Mouse (Mus musculus) gastrocnemius, adult 8-10 months (tissue): ENCODE measurements around the gene Emc1. TPM values are rescaled to one million over a fixed set of nuclear protein-coding genes. Genes with fewer than 3 reads are reported as not detected.
"Not testable (repeated sequence)": the region's sequence is repeated elsewhere in the genome, so short reads cannot be mapped to it uniquely, and the experiment has no call there.

Source experiments
- DNase-seq, 2 experiments: peaks; one replicate each; pipeline ENCODE4 v3.0.0; 2022; ENCODE audit warnings: low spot score in 2 of 2
- total RNA-seq, 4 experiments: library from RNA; stranded (reverse); gene quantifications; 2 replicates each; pipeline ENCODE4 v1.2.4; 2022

Emc1 gene
- total RNA-seq, 4 experiments from 2014 or later: 34.6 to 37.8 (median 36.6) TPM

DNA sequence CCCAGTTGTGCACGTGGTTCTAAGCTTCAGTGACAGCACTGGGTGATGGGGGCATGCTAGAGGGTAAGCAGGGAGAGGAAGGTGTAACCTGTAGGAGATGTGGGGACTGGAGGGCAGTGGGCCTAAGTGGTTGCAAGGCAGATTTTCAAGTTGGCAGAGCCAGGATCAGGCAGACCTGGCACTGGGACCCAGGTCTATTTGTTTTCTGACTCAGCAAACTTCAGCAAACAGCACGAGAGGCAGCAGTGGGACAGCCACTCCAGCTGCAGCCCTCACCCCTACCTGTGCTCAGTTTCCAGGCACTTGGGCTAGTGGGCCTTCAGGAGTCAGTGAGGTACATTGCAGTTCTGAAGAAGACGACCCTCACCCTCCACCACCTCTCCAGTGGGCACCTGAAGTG, 4.8 kb downstream of the Emc1 start:
- no peak for DNase-seq

DNA sequence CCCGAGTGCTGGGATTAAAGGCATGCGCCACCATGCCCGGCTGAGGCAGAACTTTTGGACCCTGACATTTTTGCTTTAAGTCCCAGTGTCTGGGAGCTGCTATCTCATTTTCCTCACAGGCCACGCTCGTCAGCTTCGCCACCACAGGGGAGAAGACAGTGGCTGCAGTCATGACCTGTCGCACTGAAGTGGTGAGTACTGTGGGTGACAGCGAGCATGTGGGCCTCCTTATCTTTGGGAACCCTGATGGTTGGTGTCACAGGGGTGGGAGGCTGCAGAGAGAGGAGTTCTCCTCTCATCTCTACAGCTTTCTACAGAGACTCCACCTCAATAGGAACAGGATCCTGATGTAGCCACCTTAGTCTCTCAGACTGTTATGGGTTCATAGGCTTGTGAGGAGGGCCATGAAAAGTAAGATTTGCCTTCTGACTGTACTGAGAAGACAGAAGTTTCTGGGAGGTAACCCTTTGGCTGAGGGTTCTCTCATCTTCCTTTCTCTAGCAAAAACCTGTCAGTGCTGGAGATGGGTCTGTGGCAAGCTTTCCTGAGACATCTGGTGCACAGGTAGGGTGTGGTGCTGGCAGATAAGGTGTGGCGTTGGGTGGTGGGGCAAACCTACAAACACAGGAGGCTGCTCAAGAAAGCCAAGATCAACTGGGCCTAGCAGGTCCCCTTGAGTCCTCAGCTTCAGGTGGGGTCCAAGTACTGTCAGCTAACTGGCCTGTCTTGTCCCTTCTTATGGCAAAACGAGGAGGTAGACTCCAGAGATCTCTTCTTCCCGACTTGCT, 8.6 kb downstream of the Emc1 start:
- DNase-seq: no peak

- no peak for DNase-seq
These were observed 14.9 kb downstream of the Emc1 start for GRCm38 (mm10) chr4:139367336-139367735.

DNA sequence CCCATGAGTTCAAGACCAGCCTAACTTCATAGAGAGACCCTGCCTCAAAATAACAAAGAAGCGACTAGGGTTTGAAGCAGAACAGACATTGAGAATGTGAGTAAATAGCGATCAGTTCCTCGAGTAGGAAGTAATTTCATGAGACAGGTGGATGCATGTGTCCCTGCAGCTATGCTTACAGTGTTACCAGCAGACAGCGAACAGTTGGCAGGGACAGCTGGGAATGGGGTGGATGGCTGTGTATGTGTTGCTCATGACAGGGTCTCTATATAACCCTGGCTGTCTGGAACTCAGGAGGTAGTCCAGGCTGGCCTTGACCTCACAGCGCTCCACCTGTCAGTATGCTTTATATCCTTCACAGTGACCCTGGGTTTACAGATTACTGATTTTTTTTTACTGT, 15.7 kb downstream of the Emc1 start:
- no peak for DNase-seq

- DNase-seq: no peak
These were observed 20.7 kb downstream of the Emc1 start for GRCm38 (mm10) chr4:139373130-139373529.

DNA sequence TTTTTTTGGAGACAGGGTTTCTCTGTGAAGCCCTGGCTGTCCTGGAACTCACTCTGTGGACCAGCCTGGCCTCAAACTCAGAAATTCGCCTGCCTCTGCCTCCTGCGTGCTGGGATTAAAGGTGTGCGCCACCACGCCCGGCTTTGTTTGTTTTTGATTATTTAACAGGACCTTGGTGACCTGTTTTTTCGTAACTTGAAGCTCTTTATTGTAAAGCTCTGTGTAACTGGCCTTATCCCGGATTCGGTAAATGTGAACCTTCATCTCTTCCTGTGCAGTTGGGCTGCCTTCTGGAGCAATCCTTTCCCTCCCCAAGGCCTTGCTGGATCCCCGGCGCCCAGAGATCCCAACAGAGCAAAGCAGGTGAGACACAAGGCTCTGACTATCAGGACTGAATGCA, 21.1 kb downstream of the Emc1 start:
- no peak for DNase-seq

DNA sequence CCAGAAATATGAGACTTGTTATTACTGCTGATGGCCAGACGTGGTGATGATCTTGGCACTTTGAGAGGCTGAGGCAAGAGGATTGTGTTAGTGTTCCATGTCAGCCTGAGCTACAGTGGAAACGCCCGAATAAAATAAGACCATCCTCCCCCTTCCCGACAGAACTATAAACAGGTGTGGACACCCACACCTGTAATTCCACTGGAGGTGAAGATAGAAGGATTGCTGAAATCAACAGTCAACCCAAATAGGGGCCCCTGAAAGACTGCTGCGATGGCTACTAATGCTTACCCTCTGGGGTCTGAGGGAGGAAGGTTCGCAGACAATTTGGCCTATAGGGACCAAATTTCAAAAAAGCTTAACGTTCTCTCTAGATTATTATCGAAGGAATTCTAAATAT, 27.3 kb downstream of the Emc1 start:
- no peak for DNase-seq

DNA sequence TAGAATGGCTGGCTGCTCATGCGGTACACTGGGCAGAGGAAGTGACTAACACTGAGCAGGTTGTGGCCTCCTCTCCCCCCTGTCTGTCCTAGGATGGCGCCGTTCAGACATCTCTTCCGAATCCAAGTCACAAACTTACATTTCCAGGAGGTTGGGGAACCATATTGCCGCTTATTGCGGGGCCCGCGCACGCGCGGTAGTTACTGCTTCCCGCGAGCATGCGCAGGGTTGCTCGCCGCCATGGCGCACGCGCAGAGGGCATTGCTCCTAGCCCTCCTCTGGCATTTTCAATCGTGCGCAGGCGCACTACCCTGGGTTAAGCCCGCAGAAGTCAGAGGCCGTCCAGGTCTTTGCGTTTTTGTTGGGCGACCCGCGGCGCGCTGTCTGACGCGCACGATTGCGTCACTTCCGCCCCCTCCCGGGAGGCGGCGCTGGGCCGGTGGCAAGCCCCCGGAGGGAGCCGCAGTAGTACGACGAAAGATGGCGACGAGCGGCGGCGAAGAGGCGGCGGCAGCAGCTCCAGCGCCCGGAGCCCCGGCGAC, 27.9 kb downstream of the Emc1 start:
- peak; percentile 98 to 99 for DNase-seq

- peak in 1 of 2 experiments; percentile 22 for DNase-seq
These were observed 28.5 kb downstream of the Emc1 start for GRCm38 (mm10) chr4:139380775-139381451.

DNA sequence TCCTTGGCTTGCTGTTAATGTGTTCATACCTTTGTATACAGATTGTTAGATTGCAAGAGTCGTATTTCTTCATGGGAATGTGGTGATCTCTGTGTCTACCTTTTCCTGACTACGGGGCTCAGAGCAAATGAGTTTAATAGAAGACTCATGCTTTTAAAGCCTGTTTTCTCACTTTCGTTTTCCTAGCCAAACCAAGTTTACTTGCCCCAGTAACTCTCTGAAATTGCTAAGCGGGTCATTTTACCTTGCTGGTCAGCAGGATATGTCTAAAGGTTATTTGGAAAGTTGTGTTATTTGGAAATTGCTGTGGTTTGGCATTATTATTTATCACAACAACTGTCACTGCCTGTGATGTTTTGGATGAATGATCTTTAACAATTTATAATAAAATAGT, 29.1 kb downstream of the Emc1 start:
- no peak for DNase-seq

GRCm38 (mm10) chr4:139382231-139382630, 29.8 kb downstream of the Emc1 start:
- DNase-seq: no peak

DNA sequence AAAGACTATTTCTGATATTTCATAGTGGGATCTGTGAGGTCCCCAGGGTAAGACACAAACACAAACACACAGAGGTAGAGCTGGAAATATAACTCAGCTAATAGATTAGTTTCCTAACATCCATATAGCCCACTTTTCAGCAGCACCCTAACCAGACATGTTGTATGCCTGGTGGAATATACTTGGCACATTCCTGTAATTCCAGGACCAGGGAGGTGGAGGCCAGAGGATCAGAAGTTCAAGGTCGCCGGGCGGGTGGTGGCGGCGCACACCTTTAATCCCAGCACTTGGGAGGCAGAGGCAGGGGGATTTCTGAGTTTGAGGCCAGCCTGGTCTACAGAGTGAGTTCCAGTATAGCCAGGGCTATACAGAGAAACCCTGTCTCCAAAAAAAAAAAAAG, 33.5 kb downstream of the Emc1 start:
- DNase-seq: not testable (repeated sequence)

DNA sequence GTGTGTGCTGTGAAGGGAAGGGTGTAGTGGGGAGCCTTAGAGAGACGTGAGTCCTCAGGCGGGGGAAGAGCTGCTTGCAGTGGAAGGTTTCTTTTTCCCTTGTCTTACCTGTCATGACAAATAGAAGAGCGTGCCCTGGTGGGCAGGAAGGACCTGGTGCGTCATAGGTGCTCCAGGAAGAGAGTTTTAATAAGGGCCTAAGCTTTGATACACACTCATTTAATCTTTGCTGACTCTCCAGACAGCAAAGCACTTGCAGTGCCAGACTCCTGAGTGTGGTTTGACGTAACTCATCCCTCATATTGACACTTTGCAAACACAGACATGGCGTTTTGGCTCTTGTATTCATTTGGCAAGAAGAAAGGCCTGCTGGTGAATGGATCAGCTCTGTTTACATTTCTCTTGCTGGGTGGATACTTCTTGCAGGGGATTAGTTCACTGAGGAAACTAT, 34.5 kb downstream of the Emc1 start:
- no peak for DNase-seq

- DNase-seq: no peak
These were observed 37.2 kb downstream of the Emc1 start for GRCm38 (mm10) chr4:139389557-139389956.

GRCm38 (mm10) chr4:139395431-139395830, 43.0 kb downstream of the Emc1 start:
- DNase-seq: no peak

GRCm38 (mm10) chr4:139400487-139400886, 48.1 kb downstream of the Emc1 start:
- no peak for DNase-seq

DNA sequence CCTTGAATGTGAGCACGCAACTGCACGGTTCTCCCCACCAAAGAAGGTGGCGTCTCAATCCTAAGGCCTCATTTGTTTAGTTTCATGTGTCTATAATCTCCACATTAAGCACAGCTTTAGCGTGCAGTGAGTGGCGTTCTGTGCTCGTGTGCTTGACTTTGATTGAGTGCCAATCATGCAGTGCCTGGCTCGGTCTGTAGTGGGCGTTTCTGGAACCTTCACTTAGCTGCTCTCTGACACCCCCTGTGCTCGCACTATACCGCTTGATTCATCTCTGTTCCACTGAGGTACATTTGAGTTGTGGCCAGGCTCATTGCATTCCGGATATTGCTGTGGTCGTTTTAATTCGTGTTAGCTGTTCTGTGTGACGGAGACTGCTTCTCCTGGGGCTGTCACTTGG, 50.8 kb downstream of the Emc1 start:
- no peak for DNase-seq

DNA sequence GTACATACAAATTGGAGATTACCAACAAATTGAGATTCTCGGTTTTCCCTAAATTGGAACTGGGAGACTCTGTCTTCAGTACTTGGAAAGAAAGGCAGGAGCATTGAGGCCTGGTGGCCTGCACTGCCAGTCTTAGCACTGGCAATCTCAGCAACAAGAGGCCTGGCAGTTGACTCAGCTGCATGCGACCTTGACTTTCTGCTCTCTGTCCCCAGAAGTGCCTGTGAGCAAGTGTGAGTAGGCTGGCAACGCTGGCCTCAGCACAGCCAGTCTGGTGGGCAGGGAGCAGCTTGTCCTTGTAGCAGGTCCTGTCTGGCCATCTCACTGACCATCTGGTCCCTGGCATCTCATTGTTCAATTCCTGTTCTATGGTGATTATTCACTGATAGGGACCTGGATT, 59.0 kb downstream of the Emc1 start:
- DNase-seq: no peak

DNA sequence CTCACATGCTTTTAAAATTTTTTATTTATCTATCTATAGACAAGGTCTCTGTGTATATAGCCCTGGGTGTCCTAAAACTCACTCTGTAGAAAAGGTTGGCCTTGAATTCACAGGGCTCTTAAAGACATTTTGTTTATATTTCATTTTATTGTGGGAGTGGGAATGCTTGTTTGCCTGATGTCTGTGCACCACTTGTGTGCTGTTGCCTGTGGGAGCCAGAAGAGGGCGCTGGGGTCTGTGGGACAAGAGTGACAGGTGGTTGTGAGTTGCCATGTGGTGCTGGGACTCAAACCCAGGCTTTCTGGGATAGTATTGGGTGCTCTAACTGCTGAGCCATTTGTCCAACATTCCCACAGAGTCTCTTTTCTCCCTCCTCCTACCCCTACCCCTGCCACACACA, 65.5 kb downstream of the Emc1 start:
- DNase-seq: no peak

DNA sequence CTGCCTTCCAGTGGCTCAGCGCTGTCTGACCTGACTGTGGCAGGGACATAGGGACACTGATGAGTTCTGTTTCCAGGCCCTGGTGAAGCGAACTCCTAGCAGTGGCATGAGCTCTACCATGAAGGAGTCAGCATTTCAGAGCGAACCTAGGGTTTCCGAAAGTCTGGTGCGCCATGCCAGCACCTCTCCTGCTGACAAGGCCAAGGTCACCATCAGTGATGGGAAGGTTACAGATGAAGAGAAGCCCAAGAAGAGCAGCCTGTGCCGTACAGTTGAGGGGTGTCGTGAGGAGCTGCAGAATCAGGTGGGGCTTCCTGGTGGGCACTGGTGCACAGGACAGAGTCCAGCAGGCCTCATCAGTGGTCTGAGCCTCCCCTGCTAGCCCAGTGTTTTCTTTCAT, 69.2 kb downstream of the Emc1 start:
- DNase-seq: no peak

DNA sequence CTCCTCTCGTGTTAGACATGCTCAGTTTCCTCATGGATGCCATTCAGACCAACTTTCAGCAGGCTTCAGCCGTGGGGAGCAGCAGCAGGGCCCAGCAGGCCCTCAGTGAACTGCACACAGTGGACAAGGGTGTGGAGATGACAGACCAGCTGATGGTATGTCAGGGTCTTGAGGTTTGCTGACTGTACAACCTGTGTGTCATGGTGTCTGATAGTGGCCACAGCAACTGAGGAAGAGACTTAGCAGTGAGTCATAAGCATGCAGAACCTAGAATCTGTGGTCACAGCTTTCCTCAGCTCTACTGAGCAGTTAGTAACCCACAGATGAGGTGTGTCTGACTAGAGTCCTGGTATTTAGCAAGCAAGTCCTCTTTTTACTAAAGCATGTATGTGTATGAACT, 70.0 kb downstream of the Emc1 start:
- no peak for DNase-seq

DNA sequence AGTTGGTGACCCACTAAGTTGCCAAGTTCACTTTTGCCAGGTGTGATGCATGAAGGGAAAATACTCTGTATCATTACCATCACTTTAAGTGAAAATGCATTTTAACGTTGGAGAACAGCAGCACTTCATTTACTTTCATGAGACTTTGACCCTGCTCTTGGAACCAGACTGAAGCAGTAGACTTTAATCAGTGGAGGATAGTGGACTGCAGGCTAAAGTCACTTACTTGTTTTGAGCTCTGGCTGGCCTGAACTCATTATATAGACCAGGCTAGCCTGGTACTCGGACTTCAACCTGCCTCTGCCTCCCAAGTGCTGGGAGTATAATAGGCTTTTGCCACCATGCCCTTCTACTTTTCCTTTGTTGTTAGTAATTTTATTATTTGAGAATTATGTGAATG, 70.9 kb downstream of the Emc1 start:
- no peak for DNase-seq
